Mouse (Mus musculus): Measurements from ENCODE around the gene Sncg. TPM values are rescaled to one million over a fixed set of nuclear protein-coding genes. Genes with fewer than 3 reads are reported as not detected.
"Not testable (repeated sequence)": the region's sequence is repeated elsewhere in the genome, so short reads cannot be mapped to it uniquely, and the experiment has no call there.

Sncg gene
- 1 to 10 TPM; 2.2 to 2.7 TPM for total RNA-seq (2021)
- long read RNA-seq, experiment 1, partial matches to known transcripts, result 0 of 3 reads
- long read RNA-seq, experiment 1, other reads (novel, unspliced or antisense), result 0 of 3 reads
- long read RNA-seq, experiment 2, partial matches to known transcripts, result 2 of 2 reads
- long read RNA-seq, experiment 2, other reads (novel, unspliced or antisense), result 0 of 2 reads

DNA sequence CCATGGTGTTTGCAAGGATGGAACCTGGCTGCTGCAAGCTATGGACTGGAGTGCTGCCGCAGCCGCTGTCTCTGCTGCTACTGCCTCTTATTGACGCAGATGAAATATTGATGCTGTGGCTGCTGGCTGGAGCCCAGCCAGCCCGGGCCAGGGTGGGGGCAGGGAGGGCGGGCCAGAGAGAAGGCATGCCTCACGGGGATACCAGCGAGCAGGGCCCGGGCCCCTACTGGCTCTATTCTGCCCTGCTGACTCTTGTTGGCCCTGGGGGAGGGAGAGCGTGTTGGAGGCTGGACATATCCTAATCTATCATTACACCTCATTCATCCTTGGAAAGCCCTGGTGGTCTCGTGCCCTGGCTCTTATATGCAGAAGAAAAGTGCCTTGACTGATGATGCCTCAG, at the start of gene Sncg:
Sncg (minus strand) TSS at position 213 of the 400 bp plus-strand sequence.
- intact Hi-C loops (cut with DNase I), result no loop called here
- DNase-seq (ENCODE audit: low spot score in 2 of 2), result no peak

DNA sequence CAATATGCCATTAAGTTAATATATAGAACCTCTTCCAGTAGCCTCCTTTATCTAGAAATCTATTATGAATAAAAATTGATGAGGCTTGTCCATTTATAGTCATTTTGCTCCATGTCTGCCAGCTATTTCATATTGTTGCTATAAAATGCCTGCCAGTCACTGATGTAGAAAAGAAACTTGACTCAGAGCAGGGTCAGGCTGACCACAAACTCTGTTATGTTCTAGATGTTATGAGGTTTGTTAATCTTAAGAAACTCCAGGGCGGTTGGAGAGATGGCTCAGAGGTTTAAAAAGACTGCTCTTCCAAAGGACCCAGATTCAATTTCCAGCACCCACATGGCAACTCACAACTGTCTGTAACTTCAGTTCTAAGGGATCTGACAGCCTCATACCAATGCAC, 46.5 kb upstream of the Sncg start:
- intact Hi-C loops (cut with DNase I), result no loop called here
- DNase-seq (ENCODE audit: low spot score in 2 of 2), result no peak

DNA sequence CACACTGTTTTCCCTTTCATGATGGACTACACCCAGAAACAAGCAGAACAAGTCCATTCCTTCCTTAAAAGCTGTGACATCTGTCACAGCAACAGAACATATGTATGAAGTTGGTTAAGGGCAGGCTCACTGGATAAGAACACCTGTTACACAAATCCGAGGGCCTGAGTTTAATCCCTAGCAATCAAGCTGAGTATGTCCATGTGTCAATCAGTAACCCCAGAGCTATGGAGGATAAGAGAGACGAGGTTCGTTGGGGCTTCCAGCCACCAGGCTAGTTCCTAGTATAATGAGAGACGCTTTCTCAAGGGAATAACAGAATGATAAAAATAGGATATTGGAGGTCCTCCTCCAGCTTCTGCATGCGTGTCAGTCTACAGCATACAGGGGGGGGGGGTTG, 42.9 kb upstream of the Sncg start:
- no peak for DNase-seq (ENCODE audit: low spot score in 2 of 2)
- intact Hi-C loops (cut with DNase I), result no loop called here

DNA sequence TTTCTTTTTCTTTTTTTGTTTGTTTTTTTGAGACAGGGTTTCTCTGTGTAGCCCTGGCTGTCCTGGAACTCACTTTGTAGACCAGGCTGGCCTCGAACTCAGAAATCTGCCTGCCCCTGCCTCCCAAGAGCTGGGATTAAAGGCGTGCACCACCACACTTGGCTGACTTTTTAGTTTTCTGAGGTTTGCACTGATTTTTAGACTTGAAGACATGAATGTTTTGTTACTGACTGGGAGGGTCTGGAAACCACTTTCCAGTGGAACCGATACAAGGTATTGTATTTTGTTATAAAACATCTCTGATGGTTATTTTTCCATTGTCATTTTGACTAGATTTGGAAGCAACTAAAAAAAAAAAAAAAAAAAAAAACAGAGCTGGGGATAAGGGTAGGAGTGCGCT, 42.4 kb upstream of the Sncg start:
- DNase-seq (ENCODE audit: low spot score in 2 of 2); intact Hi-C loops (cut with DNase I): not testable (repeated sequence)

DNA sequence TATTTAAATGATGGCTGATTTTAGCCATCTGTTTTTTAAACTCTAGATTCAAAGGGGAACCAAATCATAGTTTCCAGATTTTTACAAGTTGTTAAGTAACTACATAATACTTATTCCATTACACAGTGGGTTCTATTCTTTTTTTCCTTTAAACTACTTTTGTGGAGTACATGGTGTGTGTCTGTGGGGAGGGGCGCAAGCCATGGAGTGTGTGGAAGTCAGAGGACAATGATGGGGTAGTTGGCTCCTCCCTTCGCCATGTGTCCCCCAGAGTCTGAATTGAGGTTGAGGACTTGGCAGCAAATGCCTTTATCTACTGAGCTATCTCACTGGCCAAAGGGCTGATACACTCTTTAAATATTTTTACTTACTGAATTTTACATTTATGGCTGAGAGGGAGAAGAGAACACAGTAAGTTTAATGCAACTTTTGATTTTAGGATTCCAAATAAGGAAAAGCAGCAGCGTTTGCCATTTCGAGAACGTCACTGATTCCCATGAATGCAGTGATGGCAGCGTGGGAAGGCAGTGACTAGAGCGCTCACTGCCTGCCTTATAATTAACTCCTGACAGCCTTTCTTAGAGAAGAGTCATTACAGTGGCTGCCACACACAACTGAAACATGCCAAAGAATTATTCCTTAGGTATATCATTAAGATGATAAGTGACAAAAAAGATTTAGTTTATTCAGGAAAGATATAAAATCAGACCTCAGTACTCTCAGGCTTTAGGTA, 37.7 kb upstream of the Sncg start:
- intact Hi-C loops (cut with DNase I), result no loop called here
- peak; percentile 26 to 31 for DNase-seq (ENCODE audit: low spot score in 2 of 2)

DNA sequence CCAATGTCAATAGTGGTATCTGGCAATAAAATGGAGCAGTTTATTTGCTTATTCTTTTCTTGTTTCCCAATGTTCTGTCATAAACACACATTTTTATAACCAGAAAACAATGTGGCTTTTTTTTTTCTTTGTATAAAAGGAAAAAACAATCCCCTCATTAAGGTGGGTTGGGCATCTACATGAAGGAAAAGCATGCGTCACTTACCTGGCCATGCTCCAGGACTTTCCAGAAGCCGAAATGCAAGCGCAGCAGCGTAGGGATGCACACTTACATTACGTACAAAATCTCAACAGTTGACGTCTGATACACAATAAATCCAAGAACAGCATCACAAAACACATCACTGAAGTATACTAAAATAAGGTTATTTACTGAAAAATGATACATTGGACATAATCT, 36.1 kb upstream of the Sncg start:
- intact Hi-C loops (cut with DNase I), result no loop called here

DNA sequence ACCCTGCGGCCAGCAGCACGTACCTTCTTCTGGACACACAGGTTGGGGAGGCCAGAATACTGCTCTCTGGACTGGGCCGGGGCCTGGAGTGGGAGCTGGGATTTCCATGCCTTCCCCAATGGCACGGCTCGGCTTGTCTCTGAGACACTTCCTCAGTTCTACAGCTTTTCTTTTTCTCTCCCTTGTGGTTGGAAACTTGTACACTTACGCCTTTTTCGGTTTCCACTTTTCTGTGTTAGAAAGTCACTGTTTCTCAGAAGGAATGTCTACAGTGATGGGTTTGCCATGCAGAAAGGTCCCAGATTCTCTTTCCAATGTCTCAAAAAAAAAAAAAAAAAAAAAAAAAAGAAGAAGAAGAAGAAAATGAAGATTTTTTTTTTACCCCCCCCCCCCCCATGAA, 28.8 kb upstream of the Sncg start:
- intact Hi-C loops (cut with DNase I), result no loop called here
- DNase-seq (ENCODE audit: low spot score in 2 of 2), result no peak

More for the DNA sequence above, 36.1 kb upstream of the Sncg start:
- no peak for DNase-seq (ENCODE audit: low spot score in 2 of 2)

DNA sequence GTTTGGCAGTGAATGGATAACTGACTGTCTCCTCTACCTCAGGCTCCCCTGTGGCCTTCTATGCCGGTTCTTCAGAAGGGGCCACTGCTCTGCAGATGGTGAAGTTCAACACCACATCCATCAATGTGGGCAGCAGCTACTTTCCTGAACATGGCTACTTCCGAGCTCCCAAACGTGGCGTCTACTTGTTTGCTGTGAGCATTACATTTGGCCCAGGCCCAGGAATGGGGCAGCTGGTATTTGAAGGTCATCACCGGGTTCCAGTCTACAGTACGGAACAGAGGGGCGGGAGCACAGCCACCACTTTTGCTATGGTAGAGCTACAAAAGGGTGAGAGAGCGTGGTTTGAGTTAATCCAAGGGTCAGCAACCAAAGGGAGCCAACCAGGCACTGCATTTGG, 28.3 kb upstream of the Sncg start:
- no peak for DNase-seq (ENCODE audit: low spot score in 2 of 2)
- intact Hi-C loops (cut with DNase I), result no loop called here

DNA sequence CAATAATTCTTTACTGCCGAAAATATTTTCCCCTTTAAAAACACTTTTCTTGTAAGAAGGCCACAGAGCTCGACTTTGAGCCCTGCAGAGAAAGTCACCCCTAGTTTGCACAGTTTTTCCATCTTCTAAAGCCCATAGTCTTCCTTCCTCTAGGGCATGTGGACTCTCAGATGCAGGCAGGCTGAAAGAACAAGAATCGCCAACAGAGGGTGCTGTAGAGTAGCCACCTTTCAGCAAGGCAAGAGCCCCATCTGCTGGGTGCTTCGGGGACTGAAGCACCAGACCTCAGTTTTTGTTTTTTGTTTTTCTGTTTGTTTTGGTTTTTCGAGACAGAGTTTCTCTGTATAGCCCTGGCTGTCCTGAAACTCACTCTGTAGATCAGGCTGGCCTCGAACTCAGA, 26.5 kb upstream of the Sncg start:
- intact Hi-C loops (cut with DNase I), result no loop called here
- peak; percentile 78 to 82 for DNase-seq (ENCODE audit: low spot score in 2 of 2)

DNA sequence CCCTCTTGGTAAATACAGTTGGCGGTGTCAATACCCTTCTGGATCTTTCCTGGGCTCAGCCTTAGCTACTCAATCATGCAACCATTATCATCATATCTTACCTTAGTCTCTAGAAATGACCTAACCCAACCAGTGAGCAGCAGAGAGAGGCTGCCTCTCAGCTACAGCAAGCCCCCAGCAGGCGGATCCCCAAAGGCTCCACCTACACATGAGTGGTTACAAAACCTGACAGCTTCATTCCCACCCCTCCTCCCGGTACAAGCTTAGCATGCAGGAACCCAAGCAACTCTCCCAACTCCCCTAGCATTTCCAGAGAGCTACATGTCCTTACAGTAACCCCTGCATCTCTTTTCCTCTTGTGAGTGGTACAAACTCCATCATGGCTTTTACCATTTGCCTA, 25.4 kb upstream of the Sncg start:
- DNase-seq (ENCODE audit: low spot score in 2 of 2), result no peak
- intact Hi-C loops (cut with DNase I), result no loop called here

DNA sequence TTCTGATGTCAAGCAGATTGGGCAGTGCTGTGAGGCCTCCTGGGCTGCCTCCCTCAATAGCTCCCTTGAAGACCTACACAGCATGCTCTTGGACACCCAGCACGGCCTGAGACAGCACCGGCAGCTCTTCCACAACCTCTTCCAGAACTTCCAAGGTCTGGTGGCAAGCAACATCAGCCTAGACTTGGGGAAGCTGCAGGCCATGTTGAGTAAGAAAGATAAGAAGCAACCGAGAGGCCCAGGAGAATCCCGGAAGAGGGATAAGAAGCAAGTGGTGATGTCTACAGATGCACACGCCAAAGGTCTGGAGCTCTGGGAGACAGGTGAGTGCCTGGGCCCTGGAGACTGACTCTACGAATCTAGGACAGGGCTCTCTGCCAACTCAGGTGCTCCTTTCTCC, 24.7 kb upstream of the Sncg start:
- DNase-seq (ENCODE audit: low spot score in 2 of 2), result no peak
- intact Hi-C loops (cut with DNase I), result no loop called here

DNA sequence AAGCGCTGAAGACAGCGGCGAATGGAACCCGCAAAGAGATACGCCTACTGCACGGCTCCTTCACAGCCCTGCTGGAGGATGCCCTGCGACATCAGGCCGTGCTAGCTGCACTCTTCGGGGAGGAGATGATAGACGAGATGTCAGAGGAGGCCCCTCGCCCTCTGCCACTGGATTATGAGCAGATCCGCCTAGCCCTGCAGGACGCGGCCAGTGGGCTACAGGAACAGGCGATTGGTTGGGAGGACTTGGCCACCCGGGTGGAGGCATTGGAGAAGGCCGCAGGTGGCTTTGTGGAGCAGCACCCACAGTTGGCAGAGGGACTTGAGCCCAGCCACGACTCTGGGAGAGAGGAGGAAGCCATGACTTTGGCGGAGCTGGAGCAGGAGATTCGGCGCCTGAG, 24.3 kb upstream of the Sncg start:
- no peak for DNase-seq (ENCODE audit: low spot score in 2 of 2)
- intact Hi-C loops (cut with DNase I), result no loop called here

DNA sequence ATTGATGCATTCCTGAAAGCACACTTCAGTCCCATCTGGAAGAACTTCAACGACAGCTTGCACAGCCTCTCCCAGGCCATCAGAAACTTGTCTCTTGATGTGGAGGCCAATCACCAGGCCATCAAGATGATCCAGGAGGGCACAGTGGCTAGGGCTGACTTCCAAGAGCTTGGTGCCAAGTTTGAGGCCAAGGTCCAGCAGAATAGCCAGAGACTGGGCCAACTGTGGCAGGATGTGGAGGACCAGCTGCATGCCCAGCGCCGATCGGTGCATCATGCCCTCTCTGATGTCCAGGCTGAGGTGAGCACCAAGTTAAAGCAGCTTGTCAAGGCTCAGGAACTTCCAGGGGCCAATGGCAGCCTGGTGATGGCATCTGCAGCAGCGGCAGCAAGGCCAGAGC, 23.3 kb upstream of the Sncg start:
- intact Hi-C loops (cut with DNase I), result no loop called here
- DNase-seq (ENCODE audit: low spot score in 2 of 2), result no peak

DNA sequence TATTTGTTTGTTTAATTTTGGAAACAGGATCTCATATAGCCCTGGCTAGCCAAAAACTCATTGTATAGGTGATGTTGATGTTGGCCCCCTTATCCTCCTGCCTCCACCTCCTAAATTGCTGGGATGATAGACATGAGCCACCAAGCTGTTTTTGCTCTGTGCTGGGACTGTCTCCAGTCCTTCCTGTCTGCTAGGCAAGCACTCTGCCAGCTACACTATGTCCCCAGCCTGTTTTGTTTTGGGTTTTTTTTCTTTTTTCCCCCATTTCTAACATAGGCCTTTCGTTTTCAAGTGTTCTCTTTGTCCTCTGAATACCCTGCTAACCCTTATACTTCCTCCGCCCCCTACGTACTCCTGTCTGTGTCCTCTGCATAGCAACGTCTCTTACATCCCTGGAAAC, 18.7 kb upstream of the Sncg start:
- DNase-seq (ENCODE audit: low spot score in 2 of 2), result no peak
- intact Hi-C loops (cut with DNase I), result no loop called here

DNA sequence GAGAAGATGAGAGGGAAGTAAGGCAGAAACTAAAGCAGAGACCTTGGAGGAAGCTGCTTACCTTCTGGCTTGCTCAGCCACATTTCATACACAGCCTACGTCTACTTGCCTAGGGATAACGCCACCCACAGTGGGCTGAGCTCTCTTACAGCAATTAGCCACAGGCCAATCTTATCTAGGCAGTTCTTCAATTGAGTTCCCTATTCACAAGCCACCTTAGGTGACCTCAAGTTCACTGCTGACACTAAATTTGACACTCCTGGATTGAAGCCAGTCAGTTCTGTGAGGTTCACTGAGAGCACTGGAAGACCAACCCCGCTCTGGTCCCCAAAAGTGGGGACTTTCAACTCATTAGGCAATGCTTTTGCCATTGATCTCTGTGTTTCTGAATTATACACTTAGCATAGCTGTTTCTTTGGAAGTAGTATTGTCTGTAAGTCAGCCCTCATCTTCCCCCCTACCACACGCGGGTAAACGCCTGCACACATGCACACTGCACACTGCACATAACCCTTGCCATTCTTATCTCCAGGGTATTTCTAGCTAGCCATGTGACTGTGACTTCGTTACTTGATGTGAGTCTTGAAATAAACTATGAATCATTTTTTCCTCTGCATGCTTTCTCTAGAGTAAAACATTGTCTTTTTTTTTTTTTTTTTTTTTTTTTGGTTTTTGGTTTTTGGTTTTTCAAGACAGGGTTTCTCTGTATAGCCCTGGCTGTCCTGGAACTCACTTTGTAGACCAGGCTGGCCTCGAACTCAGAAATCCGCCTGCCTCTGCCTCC, 8.5 kb upstream of the Sncg start:
- DNase-seq (ENCODE audit: low spot score in 2 of 2), result peak in 1 of 2 experiments; percentile 38
- intact Hi-C loops (cut with DNase I), result no loop called here

DNA sequence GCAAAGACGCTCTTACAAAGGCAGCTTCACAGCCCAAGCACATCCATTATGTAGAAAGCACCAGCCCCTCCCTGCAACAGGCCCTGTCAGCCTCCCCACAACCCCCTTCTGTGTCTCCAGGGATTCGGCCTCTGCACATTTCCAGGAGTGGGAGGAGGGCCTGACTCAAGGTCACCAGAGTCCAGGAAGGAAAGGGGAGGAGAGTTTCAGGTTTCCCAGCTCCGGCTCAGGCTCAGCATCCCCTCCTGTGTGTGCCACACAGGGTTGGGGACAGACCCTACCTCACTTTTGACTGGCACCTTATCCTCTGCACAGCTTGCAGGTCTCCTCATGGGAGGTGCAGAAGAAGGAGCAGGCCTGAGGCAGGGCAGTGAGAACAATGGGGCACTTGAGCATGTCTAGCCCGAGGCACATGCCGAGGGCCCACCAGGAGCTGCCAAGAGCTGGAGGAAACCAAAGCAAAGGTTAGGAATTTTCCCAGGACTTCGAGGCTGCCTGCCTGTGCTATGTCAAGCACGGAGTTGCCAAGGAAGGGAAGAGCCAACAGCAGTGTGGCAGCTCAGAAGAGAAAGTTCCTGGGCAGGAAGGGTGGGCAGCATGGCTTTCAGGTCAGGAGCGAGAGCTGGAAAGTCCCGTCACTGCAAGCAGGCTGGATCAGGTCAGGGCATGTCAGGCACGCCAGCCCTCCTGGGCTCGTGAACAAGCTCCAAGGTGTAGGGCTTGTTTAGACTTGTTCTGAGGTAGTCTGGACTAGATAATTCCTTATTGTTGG, 4.2 kb upstream of the Sncg start:
- intact Hi-C loops (cut with DNase I), result no loop called here
- no peak for DNase-seq (ENCODE audit: low spot score in 2 of 2)

DNA sequence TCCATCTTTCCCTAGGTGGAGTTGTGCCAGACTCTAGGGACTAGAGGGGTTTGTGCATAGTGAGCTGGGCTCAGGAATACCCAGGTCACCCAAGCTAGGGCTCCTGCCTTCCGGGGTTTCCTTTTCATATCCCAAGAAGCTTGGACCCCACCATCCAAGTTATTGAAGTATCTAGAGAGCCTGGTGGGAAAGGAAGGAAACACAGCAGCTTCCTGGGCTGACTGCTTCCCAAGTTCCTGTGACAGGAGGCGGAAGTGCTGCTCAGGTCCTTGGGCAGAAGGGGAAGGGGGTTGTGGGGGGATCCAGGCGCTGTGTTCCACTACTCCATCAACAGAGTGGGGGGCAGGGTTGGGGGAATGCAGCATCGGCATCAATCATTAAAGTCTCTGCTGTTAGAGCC, 2.5 kb upstream of the Sncg start:
- intact Hi-C loops (cut with DNase I), result no loop called here
- DNase-seq (ENCODE audit: low spot score in 2 of 2), result no peak

DNA sequence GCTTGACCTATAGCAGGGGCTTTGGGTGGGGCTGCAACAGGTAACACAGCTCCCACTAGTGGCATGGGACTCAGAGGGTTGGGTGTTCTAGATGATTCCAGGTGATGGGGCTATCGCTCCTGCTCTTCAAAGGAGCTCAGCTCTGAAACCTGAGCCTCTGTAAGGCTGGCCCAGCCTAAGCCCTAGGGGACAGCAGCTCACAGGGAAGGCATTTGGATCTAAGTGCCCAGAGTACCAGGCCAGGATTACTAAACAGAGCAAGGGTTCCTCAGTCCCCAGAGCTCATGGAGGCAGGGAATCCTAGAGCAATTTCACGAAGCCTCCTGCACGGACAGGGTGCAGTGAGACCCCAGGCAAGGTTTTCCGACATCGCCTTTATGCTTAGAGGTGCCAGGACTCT, 1.4 kb upstream of the Sncg start:
- intact Hi-C loops (cut with DNase I), result no loop called here
- DNase-seq (ENCODE audit: low spot score in 2 of 2), result no peak

DNA sequence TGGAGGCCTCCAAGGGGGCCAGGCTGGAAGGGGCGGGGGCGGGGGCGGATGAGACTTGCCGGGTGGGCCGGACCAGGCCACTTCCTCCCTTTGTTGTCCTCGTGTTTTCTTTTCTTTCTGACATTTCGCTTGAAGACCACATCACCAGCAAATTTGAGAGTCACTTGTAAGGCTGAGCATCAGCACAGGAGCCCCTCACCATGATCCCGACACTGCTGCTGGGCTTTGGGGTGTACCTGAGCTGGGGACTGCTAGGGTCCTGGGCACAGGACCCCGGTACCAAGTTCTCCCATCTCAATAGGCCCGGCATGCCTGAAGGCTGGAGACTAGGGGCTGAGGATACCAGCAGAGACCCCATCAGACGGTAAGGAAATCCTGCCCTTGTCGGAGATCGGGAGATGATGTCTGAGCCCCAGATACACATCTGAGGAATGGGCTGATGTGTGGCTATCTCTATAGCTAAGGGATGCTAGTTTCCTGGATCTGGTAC, 871 bp upstream of the Sncg start, which contains the start of gene Mmrn2:
Mmrn2 (plus strand) TSS at position 51 of the 490 bp plus-strand sequence.
- intact Hi-C loops (cut with DNase I), result no loop called here
- no peak for DNase-seq (ENCODE audit: low spot score in 2 of 2)

DNA sequence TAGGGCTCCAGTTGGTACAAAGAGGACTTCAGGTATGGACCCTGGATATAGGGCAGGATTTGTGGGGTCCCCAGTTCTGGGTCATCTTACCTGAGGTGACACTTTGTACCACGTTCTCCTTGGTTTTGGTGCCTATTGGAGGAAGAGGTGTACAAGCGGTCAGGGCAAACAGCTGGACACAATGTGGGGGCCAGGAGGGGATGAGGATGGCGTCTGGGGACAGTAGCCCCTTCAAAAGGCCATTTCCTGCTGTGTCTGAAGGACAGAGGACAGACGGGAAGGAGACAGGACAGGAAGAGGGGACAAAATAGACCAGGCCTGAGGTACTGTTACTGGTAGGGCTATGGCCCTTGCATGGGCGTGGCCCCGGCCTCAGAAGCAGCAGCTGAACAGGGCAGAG, 1.0 kb downstream of the Sncg start:
- intact Hi-C loops (cut with DNase I), result no loop called here
- no peak for DNase-seq (ENCODE audit: low spot score in 2 of 2)
